Mouse (Mus musculus): ENCODE measurements at regions not wholly inside any gene's neighbourhood (a gene's known extent, or its start where the extent isn't known, plus 50 kb on each side); places are given as distances from the start of the nearest gene placed in this dataset.

- DNase-seq (ENCODE audit: low spot score), result no peak
- WGBS, result 51% methylated on average over 2 of the region's 2 CpGs
Observed at GRCm38 (mm10) chr13:57145782-57146181, 250.0 kb upstream of the Trpc7 start.

DNA sequence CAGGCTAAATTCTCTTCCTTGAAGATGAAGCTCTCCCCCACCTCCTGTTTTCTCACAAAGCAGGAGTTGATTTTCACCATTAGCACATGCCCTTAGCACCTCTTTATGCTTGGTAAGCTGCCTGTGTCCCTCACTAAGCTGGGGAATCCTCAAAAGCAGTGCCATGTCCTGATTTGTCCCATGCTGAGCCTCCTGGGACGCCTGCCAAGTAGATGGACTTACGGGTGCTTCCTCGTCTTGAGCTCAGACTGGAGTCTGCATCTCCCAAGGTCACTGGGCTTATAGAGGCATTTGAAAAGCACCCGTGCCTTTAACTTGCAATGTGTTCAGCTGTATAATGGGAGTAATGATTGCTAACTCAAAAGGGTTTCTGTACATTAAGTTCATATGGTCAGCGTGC, 247.1 kb upstream of the Trpc7 start:
- H3K27ac ChIP-seq, result 0 out of 2 replicates have a peak overlapping the region, but pooled peaks have one; percentile 27
- WGBS, result 72% methylated on average over 5 of the region's 5 CpGs
- no peak for DNase-seq (ENCODE audit: low spot score)

More at GRCm38 (mm10) chr13:57145782-57146181, 250.0 kb upstream of the Trpc7 start:
- Histone ChIP-seq H3K27me3 (ENCODE audit: low read depth, poor library complexity, severe bottlenecking) (no peaks in the 10 kb centered on the region), H3K4me3 (no peak overlapping the region), H3K9me3 (replicated peaks) (no peaks in the 10 kb centered on the region), H3K27ac (peak overlapping the region; percentile 76), H3K36me3 (no peaks in the 10 kb centered on the region), H3K4me1 (peaks cover 34% of the 10 kb centered on the region)

DNA sequence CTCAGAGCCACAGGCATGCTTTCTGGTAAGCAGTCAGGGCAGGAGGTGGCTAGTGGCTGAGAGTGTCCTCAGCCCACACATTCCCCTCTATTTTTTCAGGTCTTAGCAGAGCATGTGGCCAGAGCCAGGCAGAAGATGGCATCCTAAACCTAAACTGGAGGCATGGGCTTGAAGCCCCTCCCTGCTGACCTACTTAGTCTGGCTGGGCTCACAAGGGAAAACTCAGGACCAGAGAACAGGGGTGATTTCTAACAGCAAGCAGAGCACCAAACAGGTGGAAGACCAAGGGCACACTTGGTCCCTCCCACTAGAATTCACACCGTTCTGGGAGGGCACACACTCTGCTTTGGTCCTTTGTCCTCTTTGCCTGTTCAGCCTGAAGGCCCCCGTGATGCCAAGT, 246.6 kb upstream of the Trpc7 start:
- Histone ChIP-seq H3K4me1 (peaks cover 34% of the 10 kb centered on the region), H3K9me3 (replicated peaks) (no peaks in the 10 kb centered on the region), H3K4me3 (no peak overlapping the region), H3K36me3 (no peaks in the 10 kb centered on the region), H3K27me3 (ENCODE audit: low read depth, poor library complexity, severe bottlenecking) (no peaks in the 10 kb centered on the region), H3K27ac (0 out of 2 replicates have a peak overlapping the region, but pooled peaks have one; percentile 27)
- no peak for DNase-seq (ENCODE audit: low spot score)
- 27% methylated on average over 2 of the region's 2 CpGs for WGBS

More for the DNA sequence above, 247.1 kb upstream of the Trpc7 start:
- Histone ChIP-seq H3K36me3 (no peaks in the 10 kb centered on the region), H3K27me3 (ENCODE audit: low read depth, poor library complexity, severe bottlenecking) (no peaks in the 10 kb centered on the region), H3K9me3 (replicated peaks) (no peaks in the 10 kb centered on the region), H3K4me1 (peaks cover 34% of the 10 kb centered on the region), H3K4me3 (no peak overlapping the region)

DNA sequence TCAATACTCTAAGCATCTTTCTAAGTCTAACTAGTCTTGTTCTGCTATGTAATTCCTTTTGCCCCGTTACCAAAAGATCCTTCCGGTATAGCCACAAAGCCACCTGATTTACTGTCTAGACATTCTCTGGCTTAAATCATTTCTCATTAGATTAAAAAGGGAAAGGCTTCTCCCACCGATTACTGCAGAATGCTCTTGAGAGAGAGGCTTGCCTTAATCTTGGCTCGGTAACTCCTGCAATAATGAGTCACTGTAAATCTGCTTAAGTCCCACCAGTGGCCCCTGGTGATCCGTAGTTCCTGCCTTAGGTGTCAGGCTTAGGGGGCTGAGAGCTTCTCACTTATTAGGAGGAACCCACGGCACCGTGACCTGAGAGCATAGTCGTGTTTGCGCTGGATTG, 220.1 kb upstream of the Trpc7 start:
- H3K9me3 ChIP-seq (replicated peaks), result no peaks in the 10 kb centered on the region
- no peak overlapping the region for H3K27ac ChIP-seq
- H3K36me3 ChIP-seq, result no peaks in the 10 kb centered on the region
- DNase-seq (ENCODE audit: low spot score), result no peak
- H3K4me3 ChIP-seq, result no peak overlapping the region
- H3K4me1 ChIP-seq, result no peaks in the 10 kb centered on the region
- WGBS, result 62% methylated on average over 9 of the region's 9 CpGs
- H3K27me3 ChIP-seq (ENCODE audit: low read depth, poor library complexity, severe bottlenecking), result no peaks in the 10 kb centered on the region

DNA sequence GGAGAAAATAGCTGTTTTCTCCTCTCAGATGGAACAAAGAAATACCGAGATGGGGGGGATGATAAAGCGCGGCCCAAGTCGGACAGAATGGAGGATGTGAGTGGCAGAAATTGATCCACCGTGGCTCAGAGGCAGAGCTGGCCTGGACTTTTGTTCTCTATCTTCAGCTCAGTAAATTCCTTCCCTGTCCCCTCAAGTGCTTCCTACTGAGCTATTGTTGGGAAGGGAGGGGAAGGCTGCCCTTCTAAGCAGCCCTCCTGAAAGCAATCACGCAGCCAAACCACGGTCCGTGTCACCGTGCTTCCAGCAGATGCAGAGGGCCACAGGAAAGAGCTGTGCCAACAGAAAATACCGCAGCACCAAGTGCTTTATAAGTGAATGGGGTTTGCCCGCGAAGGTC, 212.2 kb upstream of the Trpc7 start:
- no peaks in the 10 kb centered on the region for H3K27me3 ChIP-seq (ENCODE audit: low read depth, poor library complexity, severe bottlenecking)
- H3K9me3 ChIP-seq (replicated peaks), result no peaks in the 10 kb centered on the region
- no peaks in the 10 kb centered on the region for H3K36me3 ChIP-seq
- 0 out of 2 replicates have a peak overlapping the region, but pooled peaks have one; percentile 14 for H3K27ac ChIP-seq
- no peak for DNase-seq (ENCODE audit: low spot score)
- WGBS, result 26% methylated on average over 12 of the region's 12 CpGs
- peaks cover 6% of the 10 kb centered on the region for H3K4me1 ChIP-seq
- no peak overlapping the region for H3K4me3 ChIP-seq

- 91% methylated on average over 7 of the region's 7 CpGs for WGBS
- Histone ChIP-seq H3K27me3 (ENCODE audit: low read depth, poor library complexity, severe bottlenecking) (no peaks in the 10 kb centered on the region), H3K4me1 (no peaks in the 10 kb centered on the region), H3K36me3 (no peaks in the 10 kb centered on the region), H3K27ac (no peak overlapping the region), H3K4me3 (no peak overlapping the region), H3K9me3 (replicated peaks) (no peaks in the 10 kb centered on the region)
- no peak for DNase-seq (ENCODE audit: low spot score)
Observed at GRCm38 (mm10) chr13:57099601-57100000, 203.8 kb upstream of the Trpc7 start.

DNA sequence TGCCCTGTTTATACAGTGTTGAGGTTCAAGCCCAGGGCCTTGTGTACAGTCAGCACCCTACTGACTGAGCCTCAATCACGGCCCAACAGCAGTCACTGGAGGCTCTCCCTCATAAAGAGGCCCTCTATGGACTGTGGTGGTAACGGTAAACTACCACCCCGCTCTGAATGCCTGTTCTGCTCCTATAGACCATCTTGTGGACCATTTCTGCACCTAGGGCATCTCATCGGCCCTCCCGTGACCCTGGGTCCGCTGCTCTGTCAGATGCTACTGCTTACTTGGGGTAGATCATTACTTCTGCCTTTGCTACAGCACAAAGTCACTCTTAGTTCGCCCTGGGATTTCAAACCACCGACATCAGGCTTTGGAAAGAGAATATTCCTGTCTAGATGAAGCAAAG, 196.1 kb upstream of the Trpc7 start:
- Histone ChIP-seq H3K27ac (no peak overlapping the region), H3K4me1 (peaks cover 7% of the 10 kb centered on the region; the same call in 1 of the 2 replicates), H3K36me3 (no peaks in the 10 kb centered on the region), H3K4me3 (no peak overlapping the region), H3K27me3 (ENCODE audit: low read depth, poor library complexity, severe bottlenecking) (no peaks in the 10 kb centered on the region), H3K9me3 (replicated peaks) (no peaks in the 10 kb centered on the region)
- no peak for DNase-seq (ENCODE audit: low spot score)
- 90% methylated on average over 8 of the region's 8 CpGs for WGBS

GRCm38 (mm10) chr13:57089381-57090075, 193.7 kb upstream of the Trpc7 start:
- Histone ChIP-seq H3K27ac (no peak overlapping the region), H3K27me3 (ENCODE audit: low read depth, poor library complexity, severe bottlenecking) (no peaks in the 10 kb centered on the region), H3K9me3 (replicated peaks) (no peaks in the 10 kb centered on the region), H3K4me3 (no peak overlapping the region), H3K36me3 (no peaks in the 10 kb centered on the region), H3K4me1 (peaks cover 7% of the 10 kb centered on the region; the same call in 1 of the 2 replicates)
- WGBS, result 85% methylated on average over 13 of the region's 13 CpGs
- DNase-seq (ENCODE audit: low spot score), result no peak

- Histone ChIP-seq H3K36me3 (no peaks in the 10 kb centered on the region), H3K9me3 (replicated peaks) (no peaks in the 10 kb centered on the region), H3K4me3 (no peak overlapping the region), H3K4me1 (peaks cover 7% of the 10 kb centered on the region; the same call in 1 of the 2 replicates), H3K27me3 (ENCODE audit: low read depth, poor library complexity, severe bottlenecking) (no peaks in the 10 kb centered on the region), H3K27ac (no peak overlapping the region)
- no peak for DNase-seq (ENCODE audit: low spot score)
- WGBS, result 86% methylated on average over 6 of the region's 6 CpGs
Observed at GRCm38 (mm10) chr13:57087966-57088365, 192.2 kb upstream of the Trpc7 start.

DNA sequence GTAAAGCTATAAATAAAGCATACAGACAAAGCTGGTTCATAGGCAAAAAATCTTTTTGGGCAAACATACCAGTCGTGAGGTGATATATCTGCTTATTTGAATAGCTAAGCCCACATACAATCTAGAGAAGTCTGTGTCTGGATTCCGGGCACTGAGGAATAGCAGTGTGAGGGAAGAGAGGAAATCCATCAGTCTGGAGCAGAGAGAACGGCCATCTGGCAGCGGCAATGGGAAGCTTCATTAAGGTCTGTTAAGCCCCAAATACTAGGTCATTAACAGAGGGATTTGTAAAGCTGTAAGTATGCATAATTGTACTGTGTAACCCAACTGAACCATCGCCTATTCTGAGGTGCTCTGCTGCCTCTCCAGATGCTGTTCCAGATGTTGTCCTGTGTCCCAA, 191.6 kb upstream of the Trpc7 start:
- H3K4me1 ChIP-seq, result peaks cover 7% of the 10 kb centered on the region; the same call in 1 of the 2 replicates
- no peak overlapping the region for H3K27ac ChIP-seq
- H3K27me3 ChIP-seq (ENCODE audit: low read depth, poor library complexity, severe bottlenecking), result no peaks in the 10 kb centered on the region
- no peak for DNase-seq (ENCODE audit: low spot score)
- H3K4me3 ChIP-seq, result no peak overlapping the region
- no peaks in the 10 kb centered on the region for H3K9me3 ChIP-seq (replicated peaks)
- 76% methylated on average over 5 of the region's 5 CpGs for WGBS
- H3K36me3 ChIP-seq, result no peaks in the 10 kb centered on the region

GRCm38 (mm10) chr13:57083751-57084150, 188.0 kb upstream of the Trpc7 start:
- H3K4me1 ChIP-seq, result peaks cover 7% of the 10 kb centered on the region; the same call in 1 of the 2 replicates
- 76% methylated on average over 5 of the region's 5 CpGs for WGBS
- no peak for DNase-seq (ENCODE audit: low spot score)
- no peaks in the 10 kb centered on the region for H3K9me3 ChIP-seq (replicated peaks)
- no peak overlapping the region for H3K4me3 ChIP-seq
- H3K36me3 ChIP-seq, result no peaks in the 10 kb centered on the region
- no peak overlapping the region for H3K27ac ChIP-seq
- H3K27me3 ChIP-seq (ENCODE audit: low read depth, poor library complexity, severe bottlenecking), result no peaks in the 10 kb centered on the region

DNA sequence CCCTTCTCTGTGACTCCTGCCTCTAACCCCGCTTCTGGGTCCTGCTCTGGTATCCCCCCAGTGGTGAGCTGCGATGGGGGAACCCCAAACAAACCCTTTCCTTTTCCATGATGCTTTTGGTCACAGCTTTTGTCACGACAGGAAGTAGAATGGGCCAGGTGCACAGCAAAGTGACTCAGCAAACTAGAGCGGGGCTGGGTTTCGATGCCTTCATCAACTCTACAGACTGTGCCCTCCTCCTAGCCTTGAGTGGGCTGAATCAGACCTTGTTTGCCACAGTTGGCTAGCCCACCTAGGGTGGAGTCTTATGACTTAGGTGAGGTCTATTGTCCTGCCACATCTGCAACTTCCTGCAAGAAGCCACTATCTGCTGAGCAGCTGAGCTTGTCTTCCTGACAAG, 174.7 kb upstream of the Trpc7 start:
- 84% methylated on average over 5 of the region's 5 CpGs for WGBS
- no peak for DNase-seq (ENCODE audit: low spot score)
- no peak overlapping the region for H3K27ac ChIP-seq
- no peak overlapping the region for H3K4me3 ChIP-seq
- no peaks in the 10 kb centered on the region for H3K36me3 ChIP-seq
- H3K9me3 ChIP-seq (replicated peaks), result no peaks in the 10 kb centered on the region
- H3K4me1 ChIP-seq, result no peaks in the 10 kb centered on the region
- no peaks in the 10 kb centered on the region for H3K27me3 ChIP-seq (ENCODE audit: low read depth, poor library complexity, severe bottlenecking)

DNA sequence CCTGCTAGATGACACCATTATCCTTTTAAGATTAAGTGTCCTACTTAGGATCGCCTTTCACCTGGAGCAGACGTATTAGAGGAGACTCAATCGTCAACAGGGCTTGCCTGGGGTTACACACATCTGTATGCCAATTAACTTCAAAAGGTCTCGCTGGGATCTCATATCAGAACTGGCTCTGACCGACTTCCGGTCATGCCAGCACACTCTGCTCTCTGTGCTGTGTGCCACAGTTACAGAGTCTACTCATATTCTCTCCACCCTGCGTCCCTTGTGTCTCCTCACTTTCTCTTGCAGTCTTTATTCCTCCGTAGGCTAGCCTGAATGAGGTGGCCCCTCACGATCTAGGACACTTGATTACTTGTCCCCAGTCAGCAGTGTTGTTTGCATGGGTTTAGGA, 165.9 kb upstream of the Trpc7 start:
- 81% methylated on average over 9 of the region's 9 CpGs for WGBS
- no peak for DNase-seq (ENCODE audit: low spot score)
- Histone ChIP-seq H3K27ac (no peak overlapping the region), H3K36me3 (no peaks in the 10 kb centered on the region), H3K27me3 (ENCODE audit: low read depth, poor library complexity, severe bottlenecking) (no peaks in the 10 kb centered on the region), H3K9me3 (replicated peaks) (no peaks in the 10 kb centered on the region), H3K4me1 (peaks cover 8% of the 10 kb centered on the region), H3K4me3 (no peak overlapping the region)

GRCm38 (mm10) chr13:57061074-57061473, 165.3 kb upstream of the Trpc7 start:
- H3K27ac ChIP-seq, result no peak overlapping the region
- H3K4me1 ChIP-seq, result peaks cover 8% of the 10 kb centered on the region
- 82% methylated on average over 7 of the region's 7 CpGs for WGBS
- H3K36me3 ChIP-seq, result no peaks in the 10 kb centered on the region
- H3K4me3 ChIP-seq, result no peak overlapping the region
- no peaks in the 10 kb centered on the region for H3K27me3 ChIP-seq (ENCODE audit: low read depth, poor library complexity, severe bottlenecking)
- DNase-seq (ENCODE audit: low spot score), result no peak
- H3K9me3 ChIP-seq (replicated peaks), result no peaks in the 10 kb centered on the region
